Mouse (Mus musculus) ES-Bruce4 (cell line): ENCODE results near the gene Mrps7.

Experiments used
- CTCF ChIP-seq: IDR thresholded peaks from one replicate; pipeline ENCODE4 v1.8.1; 2011; ENCODE audit warnings: low read depth, low read length
- EP300 ChIP-seq: IDR thresholded peaks from 2 replicates; pipeline ENCODE4 v1.6.1; 2011; ENCODE audit warnings: low read depth, low read length; ENCODE audit not compliant: insufficient read depth
- POLR2A ChIP-seq: IDR thresholded peaks from one replicate; pipeline ENCODE4 v1.8.1; 2011; ENCODE audit warnings: low read length; ENCODE audit not compliant: insufficient read depth

GRCm38 (mm10) chr11:115639540-115639939, 35.8 kb downstream of the Mrps7 start:
- no peak for TF ChIP-seq CTCF
- TF ChIP-seq POLR2A = no peak
- no peak for TF ChIP-seq EP300
